Mouse (Mus musculus) frontal cortex, adult (tissue): ENCODE data around the gene Lamc1.
A peak's percentile ranks its signal among the peaks of the same experiment; 100 is the strongest.

Source experiments
- ATAC-seq: cut with Nextera tagmentation; 2 replicates; pipeline ENCODE4 v1.9.2; 2017; ENCODE audit warnings: mild to moderate bottlenecking, moderate library complexity, mixed read lengths; ENCODE audit not compliant: low TSS enrichment

Lamc1 gene

DNA sequence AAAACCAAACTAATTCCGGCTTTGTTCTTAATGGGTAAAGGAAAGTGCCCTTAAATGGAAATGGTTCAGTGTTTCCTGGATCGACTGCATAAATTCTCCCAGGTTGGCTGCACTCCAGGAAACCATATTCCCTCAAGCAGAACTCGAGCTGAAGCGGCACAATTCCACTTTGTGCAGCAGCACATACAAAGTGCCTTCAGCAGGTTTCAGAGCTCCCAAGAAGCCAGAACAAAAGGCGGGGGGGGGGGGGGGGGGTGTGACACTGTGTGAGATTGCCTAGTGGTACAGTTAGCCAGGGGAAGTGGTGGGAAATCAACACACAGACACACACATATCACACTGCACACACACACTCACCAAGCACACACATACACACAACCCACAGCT lies 140.7 kb downstream of the Lamc1 start:
- peak; percentile 82 for ATAC-seq

DNA sequence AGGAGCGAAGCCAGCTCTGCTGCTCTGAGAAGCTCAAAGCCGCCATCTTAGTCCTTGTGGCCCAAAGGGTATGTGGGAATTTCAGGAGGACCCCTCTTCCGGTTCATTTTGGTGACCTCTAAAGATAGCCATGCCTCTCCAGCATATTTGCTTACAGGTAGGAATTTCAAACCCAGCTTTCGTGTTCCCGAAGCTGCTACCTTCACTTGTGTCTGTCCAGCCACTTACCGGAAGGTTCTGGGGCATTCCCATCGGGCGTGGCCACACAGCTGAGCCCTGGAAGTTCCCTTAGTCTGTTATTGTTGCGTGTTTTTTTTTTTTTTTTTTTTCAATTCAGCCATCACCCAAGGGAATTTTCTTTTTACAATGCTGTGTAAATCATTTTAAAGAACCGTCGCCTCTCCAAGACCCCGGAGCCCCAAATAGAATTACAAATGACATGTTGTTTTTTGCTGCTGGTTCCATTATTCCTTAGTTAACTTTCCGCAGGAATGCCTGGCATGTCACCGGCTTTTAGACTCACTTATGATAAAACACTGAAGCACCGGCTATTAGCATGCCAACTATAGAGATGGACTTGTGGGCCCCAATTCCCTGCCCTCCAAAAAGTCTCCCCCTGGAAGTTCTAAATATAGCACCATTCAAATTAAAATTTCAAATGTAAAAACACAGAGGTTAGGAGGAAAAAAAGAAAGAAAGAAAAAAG lies 141.2 kb downstream of the Lamc1 start:
- ATAC-seq = no peak

DNA sequence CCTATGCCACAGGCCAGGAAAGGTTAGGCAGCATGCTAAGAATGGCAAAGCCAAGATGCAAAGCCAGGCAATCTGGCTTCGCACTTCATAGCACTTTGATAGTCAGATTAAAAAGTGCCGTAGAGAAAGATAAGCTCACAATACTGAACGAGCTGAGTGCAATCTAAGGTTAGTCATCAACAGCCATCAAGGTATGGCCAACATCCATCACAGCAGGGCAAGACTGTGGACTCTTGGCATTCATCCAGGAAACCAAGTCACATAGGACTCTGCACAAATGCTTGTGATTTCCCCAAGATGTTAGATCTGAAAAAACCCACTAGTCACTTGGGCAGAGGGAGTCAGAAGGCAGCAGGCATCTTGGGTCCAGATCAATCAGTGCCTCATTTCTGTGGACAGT lies 144.5 kb downstream of the Lamc1 start:
- no peak for ATAC-seq

DNA sequence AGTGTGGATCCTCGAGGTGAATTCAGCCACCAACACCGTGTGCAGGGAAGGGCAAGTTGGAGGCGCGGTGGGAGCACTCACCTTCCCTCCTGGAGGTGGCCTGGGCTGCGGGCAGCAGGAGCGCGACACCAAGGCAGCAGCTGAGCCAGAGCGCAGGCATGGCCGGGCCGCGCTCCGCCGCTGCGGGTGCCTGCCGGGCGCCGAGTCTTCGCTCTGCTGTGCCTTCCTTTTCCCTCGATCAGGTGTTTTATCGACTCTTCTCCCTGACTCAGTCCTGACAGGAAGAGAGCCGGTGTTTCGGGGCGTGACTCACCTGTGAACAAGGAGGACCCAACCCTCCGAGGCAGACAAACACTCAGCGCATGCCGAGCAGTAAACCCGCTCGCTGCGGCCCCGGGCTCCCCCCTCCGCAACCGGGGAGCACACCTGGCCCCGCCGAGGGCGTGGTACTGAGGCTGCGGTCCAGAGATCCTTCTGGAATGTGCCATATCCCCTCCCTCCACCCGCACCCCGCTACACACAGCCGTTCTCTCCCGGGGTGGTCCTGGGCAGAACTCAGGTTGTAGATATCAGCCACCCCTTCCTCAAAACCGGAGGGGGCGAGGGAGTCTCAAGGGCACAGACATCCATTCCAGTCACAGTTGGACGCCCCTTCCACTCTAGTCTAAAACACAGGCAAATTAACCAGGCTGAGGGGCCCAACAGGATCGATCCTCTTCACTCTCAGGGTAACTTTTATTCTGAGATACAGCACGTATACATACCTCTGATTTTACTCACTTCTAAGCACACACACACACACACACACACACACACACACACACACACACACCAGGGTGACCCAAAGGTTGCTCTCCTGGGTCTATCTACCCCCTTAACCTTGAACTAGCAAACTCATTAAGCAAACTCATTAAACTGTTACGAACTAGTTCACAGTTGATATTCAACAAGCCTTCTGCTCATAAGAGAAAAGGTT lies 146.5 kb downstream of the Lamc1 start, which contains the start of gene Lamc2:
TSS of gene Lamc2 (minus strand) at position 620 of the 976 bp plus-strand sequence.
- peak; percentile 73 for ATAC-seq

DNA sequence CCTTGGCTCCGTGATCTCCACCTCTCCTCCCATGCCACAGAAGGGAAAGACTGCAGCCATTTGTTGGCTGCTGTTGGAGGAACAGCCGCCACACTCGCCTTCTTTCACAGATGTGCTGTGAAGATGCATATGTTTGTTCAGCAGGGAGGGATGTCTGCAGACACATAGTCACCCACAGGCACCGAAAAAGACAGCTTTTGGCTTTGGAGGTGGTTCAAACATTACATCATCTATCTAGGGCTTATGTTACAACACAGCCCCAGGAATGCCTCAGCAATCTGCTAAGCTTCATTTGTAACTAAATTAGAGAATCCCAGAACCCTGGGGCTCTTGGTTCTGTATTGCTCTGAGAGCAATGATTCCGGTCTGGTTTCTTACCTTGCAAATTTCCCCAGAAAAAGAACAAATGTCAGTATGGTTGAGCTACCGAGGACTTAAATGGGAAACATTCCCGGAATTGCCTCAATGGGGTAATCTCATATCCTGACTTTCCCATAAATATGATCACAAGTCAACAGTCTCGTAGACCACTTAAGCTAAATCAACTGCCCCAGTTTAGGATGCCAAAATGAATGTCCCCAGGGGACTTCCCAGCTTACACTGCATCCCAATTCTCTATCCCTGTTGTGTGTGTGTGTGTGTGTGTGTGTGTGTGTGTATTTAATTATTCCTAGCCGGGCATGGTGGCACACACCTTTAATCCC lies 151.8 kb downstream of the Lamc1 start:
- ATAC-seq = peak; percentile 96

DNA sequence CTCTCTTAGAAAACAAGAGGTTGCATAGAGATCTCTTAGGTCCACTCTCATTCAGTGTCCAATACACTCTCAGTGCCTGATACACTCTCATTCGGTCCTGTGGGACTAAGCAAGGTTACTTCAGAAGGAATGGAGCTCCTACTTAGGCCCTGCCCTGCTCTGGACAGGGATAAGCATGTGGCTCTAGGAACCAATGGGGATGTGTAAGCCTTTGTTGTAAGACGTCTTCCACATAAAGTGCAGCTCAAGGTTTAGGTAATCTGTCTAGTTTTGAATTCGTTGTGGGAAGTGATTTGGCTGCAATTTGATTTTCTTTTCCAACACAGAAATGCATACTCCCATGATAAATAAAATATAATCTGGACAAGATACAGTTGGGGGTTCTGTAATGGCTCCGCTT lies 152.4 kb downstream of the Lamc1 start:
- peak; percentile 67 for ATAC-seq

DNA sequence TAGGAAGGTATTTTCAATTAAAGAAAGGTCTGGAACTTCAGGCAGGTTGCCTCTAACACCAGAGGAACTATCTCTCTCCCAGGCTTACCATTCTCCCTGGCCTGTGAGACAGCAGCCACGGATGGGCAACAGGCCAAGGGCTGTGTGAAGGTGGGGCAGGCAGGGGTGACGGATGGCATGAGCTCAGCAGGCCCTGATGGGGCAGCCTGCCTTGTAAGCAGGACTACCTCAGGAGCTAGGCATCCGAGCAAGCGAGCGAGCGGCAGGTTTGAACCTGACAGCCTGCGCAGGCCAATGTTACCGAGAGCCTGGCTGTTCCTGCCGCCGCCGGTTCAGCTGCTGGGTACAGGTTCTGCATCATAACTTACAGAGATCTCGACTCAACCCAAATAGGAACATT lies 157.8 kb downstream of the Lamc1 start:
- no peak for ATAC-seq

DNA sequence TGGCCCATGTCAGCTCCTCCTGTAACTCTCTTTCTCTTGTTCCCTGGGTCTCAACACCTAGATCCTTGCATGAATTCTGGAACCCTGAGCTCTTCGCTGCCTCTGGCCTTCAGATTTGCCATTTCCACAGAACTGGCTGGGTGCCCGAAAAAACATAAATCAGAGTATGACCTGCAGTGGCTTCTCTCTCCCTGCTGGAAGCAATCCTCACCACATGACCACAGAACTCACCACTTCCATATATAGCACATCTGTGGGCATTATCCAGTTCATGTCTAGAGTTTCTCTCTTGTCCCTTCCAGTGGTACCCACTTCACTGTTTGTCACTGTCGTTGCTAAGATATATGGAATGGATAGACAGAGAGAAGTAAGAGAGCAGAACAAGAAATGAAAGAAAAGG lies 159.3 kb downstream of the Lamc1 start:
- no peak for ATAC-seq

DNA sequence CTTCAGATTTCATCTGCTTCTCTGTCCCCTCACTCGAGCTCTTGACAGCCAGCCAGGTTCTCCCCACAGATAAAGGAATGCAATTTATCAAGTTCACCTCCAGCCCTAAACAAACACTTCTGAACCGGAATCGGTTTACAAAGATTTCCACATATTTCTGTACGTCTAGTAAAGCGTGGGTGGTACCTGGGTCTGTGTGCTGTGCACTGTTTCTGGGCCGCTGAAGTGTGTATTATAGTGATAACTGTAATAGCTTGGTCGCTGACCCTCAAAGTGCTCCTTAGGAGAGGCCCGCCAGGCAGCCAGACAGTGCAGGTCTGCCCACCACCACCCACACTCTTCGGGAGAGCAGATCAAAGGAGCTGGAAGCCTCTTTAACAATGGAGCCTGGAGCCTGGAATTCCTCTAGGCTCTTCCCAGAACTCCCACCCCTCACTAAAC lies 160.3 kb downstream of the Lamc1 start:
- no peak for ATAC-seq

DNA sequence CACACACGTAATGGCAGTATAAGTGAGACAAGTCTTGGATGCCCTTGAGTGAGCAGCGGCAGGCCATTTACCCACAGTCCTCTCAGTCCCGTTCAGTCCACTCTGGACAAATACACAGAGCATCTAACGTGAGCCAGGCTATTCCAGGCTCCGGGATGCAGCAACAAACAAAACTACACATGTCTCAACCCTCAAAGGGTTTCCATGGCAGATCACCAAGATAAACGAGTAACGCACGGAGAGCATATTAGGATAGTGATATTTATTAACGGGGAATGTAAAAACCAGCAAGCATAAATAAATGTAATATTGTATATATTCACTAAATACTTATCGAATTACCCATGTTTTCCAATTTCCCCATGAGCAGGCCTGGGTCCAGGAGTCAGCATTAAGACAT lies 161.6 kb downstream of the Lamc1 start:
- ATAC-seq = no peak
